Mouse (Mus musculus) heart, embryonic 14.5 days (tissue): ENCODE data around the gene Kcnn3. TPM values are rescaled to one million over a fixed set of nuclear protein-coding genes. Genes with fewer than 3 reads are reported as not detected.

Experiments used
- ATAC-seq: fragments of 200-750 bp; cut with Nextera tagmentation; 2 replicates; pipeline ENCODE4 v1.8.0; 2017; ENCODE audit warnings: low read depth, moderate TSS enrichment; ENCODE audit not compliant: insufficient number of reproducible peaks, insufficient read depth, low FRiP score
- H3K27ac ChIP-seq, 2 experiments: fragments of 200-500 bp in 1 of 2; fragments of 300-500 bp in 1 of 2; sonication (generic) in 1 of 2; replicated peaks in 1 of 2; 2 replicates each; pipeline ENCODE4 v1.5.1; 2012 to 2014; ENCODE audit warnings: low read depth in 2 of 2, low read length in 2 of 2, control low read depth in 1 of 2, mild to moderate bottlenecking in 1 of 2, mixed read lengths in 1 of 2; ENCODE audit not compliant: control insufficient read depth in 1 of 2, insufficient read depth in 1 of 2
- H3K27me3 ChIP-seq: fragments of 300-500 bp; sonication (generic); 2 replicates; pipeline ENCODE4 v1.6.1; 2014; ENCODE audit warnings: mild to moderate bottlenecking, low read length, control low read depth; ENCODE audit not compliant: control insufficient read depth, insufficient read depth
- H3K36me3 ChIP-seq: fragments of 300-500 bp; sonication (generic); 2 replicates; pipeline ENCODE4 v1.6.1; 2014; ENCODE audit warnings: mild to moderate bottlenecking, control low read depth, low read length, mixed read lengths; ENCODE audit not compliant: control insufficient read depth, insufficient read depth
- H3K4me1 ChIP-seq, 2 experiments: fragments of 200-500 bp in 1 of 2; fragments of 300-500 bp in 1 of 2; sonication (generic) in 1 of 2; 2 replicates each; pipeline ENCODE4 v1.6.1; 2012 to 2014; ENCODE audit warnings: low read length in 2 of 2, control low read depth in 1 of 2, mixed read lengths in 1 of 2; ENCODE audit not compliant: control insufficient read depth in 2 of 2, insufficient read depth in 2 of 2
- H3K4me2 ChIP-seq: fragments of 300-500 bp; sonication (generic); 2 replicates; pipeline ENCODE4 v1.6.1; 2014; ENCODE audit warnings: mild to moderate bottlenecking, low read length
- H3K4me3 ChIP-seq, 2 experiments: fragments of 200-500 bp in 1 of 2; fragments of 300-500 bp in 1 of 2; sonication (generic) in 1 of 2; 2 replicates each; pipeline ENCODE4 v1.5.1; 2012 to 2014; ENCODE audit warnings: low read length in 2 of 2, mild to moderate bottlenecking in 2 of 2, control low read depth in 1 of 2, low read depth in 1 of 2, moderate library complexity in 1 of 2; ENCODE audit not compliant: control insufficient read depth in 1 of 2, insufficient read depth in 1 of 2
- H3K9ac ChIP-seq: fragments of 300-500 bp; sonication (generic); 2 replicates; pipeline ENCODE4 v1.6.1; 2014; ENCODE audit warnings: mild to moderate bottlenecking, low read length
- H3K9me3 ChIP-seq: fragments of 300-500 bp; sonication (generic); 2 replicates; pipeline ENCODE4 v1.6.1; 2016; ENCODE audit warnings: low read length, control low read depth; ENCODE audit not compliant: control insufficient read depth
- WGBS: fragments of 180-500 bp; shearing (Covaris S2); extraction: QIAGEN DNeasy Blood & Tissue Kit; methylation state at CpG from one replicate; pipeline ENCODE4 v1.1.7; 2014; 5-methylcytosine and 5-hydroxymethylcytosine counted together
- polyA plus RNA-seq: library from polyadenylated mRNA; unstranded; fragments of >200 nt; fragmentation: Nextera tagmentation; extraction: Ambion mirVana; gene quantifications from 2 replicates; pipeline ENCODE4 v1.2.1, GENCODE M21; 2014

The Kcnn3 gene
- polyA plus RNA-seq, 1 experiment from 2014 or later = 3.1 TPM

DNA sequence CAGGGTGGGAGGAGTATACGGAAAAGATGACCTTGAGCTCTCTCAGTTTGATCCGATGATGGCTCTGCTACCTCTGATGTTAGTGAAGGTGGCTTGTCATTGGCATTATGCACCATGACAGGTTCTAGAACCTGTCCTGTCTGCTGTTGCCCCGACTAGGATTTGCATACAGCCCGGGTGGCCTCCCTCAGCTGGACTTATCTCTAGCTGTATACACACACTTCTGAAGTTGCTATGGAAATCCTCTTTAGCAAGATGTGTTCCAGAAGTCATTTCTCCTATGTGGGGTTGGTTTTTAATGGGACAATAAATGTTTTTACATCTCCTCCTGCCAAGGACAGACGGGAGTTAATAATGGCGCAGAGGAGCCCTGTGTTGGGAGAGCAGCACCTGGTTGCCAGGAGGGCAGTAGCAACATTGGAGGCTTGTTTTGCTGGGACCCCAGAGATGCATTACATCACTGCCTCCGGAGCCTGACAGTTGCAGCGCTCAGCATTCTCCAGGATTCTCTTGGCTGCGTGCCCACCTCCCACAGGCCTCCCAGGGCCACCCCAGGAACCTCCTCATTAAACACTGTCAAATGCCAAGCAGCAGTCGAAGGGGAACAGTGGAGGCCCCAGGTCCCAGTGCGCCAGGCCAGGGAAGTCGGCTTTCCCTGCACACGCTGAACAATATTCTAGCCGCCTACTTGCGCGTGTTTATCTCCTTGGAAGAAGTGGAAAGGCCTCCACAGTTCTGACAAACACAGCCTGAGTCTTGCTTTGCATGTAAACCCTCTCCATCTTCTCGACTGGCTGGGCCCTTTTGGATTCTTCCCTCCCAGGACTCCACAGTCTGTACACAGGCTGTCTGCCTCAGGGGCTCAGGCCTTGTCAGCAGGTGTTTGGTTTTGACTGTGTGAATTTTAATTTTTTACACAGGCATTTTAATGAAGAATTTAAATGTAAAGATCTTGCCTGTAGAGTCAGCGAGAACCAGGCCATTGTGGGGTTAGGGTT, 93.9 kb downstream of the Kcnn3 start:
- Histone ChIP-seq H3K4me2 (peak overlapping the region; percentile 12; the same call in 1 of the 2 replicates), H3K27me3 (no peaks in the 10 kb centered on the region), H3K36me3 (no peaks in the 10 kb centered on the region), H3K4me3 (no peak overlapping the region), H3K9ac (no peak overlapping the region), H3K27ac (peak overlapping the region in 1 of 2 experiments; percentile 29; a peak in 1 of 4 replicates), H3K9me3 (no peaks in the 10 kb centered on the region), H3K4me1 (peaks cover 12 to 13% of the 10 kb centered on the region in 2 experiments)
- WGBS = 22% methylated on average over 18 of the region's 18 CpGs
- peak; percentile 76 for ATAC-seq

DNA sequence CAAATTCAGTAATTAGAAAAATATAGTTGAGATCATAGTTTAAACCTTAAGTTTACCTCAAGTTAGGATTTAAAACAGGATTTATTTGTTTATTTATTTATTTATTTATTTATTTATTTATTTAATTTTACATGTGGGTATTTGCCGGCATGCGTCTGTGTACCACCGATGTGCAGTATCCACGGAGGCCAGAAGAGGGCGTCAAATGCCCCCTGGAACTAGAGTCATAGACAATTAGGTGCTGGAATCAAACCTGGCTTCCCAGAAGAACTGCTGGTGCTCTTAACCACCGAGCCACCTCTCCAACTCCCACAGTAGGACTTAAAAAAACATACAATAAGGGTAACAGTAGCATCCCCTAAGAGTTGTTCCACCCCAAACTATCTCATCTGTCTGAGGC, 96.9 kb downstream of the Kcnn3 start:
- Histone ChIP-seq H3K4me1 (peaks cover 12 to 13% of the 10 kb centered on the region in 2 experiments), H3K4me2 (no peak overlapping the region), H3K36me3 (no peaks in the 10 kb centered on the region), H3K9me3 (no peaks in the 10 kb centered on the region), H3K27ac (no peak overlapping the region), H3K9ac (no peak overlapping the region), H3K27me3 (no peaks in the 10 kb centered on the region), H3K4me3 (no peak overlapping the region)
- no peak for ATAC-seq
- 57% methylated on average over 6 of the region's 6 CpGs for WGBS

DNA sequence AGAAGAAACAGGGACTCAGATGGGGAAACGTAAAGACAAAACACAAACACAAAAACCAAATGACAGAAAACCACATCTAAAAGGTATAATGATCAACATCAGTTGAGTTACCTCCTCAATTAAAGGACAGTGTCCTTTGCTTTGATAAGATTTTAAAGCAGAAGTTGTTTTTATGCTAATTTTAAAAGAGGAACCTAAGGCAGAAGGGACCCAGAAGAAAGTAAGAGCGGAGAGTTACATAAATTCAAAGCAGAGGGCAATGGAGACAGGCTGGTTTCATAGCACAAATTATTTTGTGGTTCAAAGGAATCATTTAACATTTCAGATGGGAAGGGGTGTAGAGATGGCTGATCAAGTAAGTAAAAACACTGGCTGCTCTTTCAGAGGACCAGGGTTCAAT, 97.4 kb downstream of the Kcnn3 start:
- Histone ChIP-seq H3K36me3 (no peaks in the 10 kb centered on the region), H3K4me1 (peaks cover 12 to 13% of the 10 kb centered on the region in 2 experiments), H3K27me3 (no peaks in the 10 kb centered on the region), H3K4me3 (no peak overlapping the region), H3K4me2 (no peak overlapping the region), H3K9me3 (no peaks in the 10 kb centered on the region), H3K27ac (no peak overlapping the region), H3K9ac (no peak overlapping the region)
- no peak for ATAC-seq
- 96% methylated on average over 2 of the region's 2 CpGs for whole genome bisulfite sequencing

DNA sequence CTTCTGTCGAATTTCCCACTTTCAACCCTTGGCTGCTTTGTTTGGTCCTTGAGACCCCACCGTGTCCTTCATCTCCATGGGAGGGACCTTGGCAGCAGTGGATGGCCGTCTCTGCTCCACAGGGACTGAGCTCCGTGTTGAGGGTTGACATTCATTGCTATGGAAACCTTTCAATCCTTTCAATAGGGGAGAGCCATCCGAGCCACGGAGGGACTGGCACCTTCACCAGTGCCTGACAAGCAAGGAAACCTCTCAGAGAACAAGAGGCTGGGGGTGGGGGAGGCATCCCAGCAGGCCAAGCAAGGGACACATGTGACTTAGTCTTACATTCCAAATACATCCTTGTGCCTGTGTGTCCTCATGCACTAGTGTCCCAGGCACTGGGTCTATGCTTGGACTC, 102.9 kb downstream of the Kcnn3 start:
- no peak for ATAC-seq
- H3K27ac ChIP-seq = no peak overlapping the region
- no peak overlapping the region for H3K9ac ChIP-seq
- H3K36me3 ChIP-seq = no peaks in the 10 kb centered on the region
- H3K4me2 ChIP-seq = no peak overlapping the region
- H3K4me3 ChIP-seq = no peak overlapping the region
- 33% methylated on average over 6 of the region's 6 CpGs for WGBS
- H3K4me1 ChIP-seq = no peaks in the 10 kb centered on the region
- no peaks in the 10 kb centered on the region for H3K9me3 ChIP-seq
- no peaks in the 10 kb centered on the region for H3K27me3 ChIP-seq

DNA sequence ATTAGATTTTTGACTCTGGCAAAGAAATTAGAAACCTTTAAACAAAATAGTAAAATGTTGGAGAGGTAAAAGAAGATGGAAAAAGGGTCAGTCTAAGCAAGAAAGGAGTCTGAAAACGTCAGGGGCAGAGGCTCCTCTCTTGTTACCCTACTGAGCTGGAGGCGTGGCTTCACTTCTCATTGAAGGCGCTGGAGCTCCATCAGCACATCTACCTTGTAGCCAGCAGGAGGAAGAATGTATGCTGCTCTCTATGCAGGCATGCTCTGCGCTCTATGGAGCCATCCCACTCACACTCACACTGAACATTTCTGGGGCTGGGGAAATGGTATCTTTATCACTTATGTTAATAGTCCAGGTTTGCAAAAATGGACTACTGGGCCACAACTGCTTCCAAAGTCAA, 103.6 kb downstream of the Kcnn3 start:
- Histone ChIP-seq H3K27me3 (no peaks in the 10 kb centered on the region), H3K4me2 (no peak overlapping the region), H3K4me3 (no peak overlapping the region), H3K9me3 (no peaks in the 10 kb centered on the region), H3K9ac (no peak overlapping the region), H3K36me3 (no peaks in the 10 kb centered on the region), H3K4me1 (no peaks in the 10 kb centered on the region), H3K27ac (no peak overlapping the region)
- WGBS = 42% methylated on average over 4 of the region's 4 CpGs
- ATAC-seq = no peak

DNA sequence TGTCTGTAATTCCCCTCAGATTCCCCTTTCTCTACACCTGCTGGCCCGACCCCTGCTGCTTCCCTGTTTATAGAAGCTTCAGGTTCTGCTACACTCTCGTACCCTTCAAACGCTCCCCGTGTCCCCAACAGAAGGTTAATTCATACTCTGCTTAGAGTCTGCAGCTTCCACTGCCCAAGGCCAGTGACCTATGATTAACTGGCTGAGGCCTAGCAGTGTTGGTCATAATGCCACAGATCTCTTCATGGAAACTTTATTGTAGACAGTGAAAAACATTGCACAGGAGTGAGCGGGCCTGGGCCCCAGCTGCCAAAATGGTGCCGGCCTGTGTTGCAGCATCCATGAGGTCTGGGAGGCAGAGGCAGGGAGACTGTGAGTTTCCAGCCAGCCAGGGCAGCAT, 104.0 kb downstream of the Kcnn3 start:
- H3K36me3 ChIP-seq = no peaks in the 10 kb centered on the region
- H3K4me1 ChIP-seq = no peaks in the 10 kb centered on the region
- H3K27me3 ChIP-seq = no peaks in the 10 kb centered on the region
- no peak overlapping the region for H3K4me2 ChIP-seq
- ATAC-seq = no peak
- H3K9ac ChIP-seq = no peak overlapping the region
- no peak overlapping the region for H3K27ac ChIP-seq
- H3K4me3 ChIP-seq = no peak overlapping the region
- no peaks in the 10 kb centered on the region for H3K9me3 ChIP-seq
- 77% methylated on average over 6 of the region's 6 CpGs for WGBS

DNA sequence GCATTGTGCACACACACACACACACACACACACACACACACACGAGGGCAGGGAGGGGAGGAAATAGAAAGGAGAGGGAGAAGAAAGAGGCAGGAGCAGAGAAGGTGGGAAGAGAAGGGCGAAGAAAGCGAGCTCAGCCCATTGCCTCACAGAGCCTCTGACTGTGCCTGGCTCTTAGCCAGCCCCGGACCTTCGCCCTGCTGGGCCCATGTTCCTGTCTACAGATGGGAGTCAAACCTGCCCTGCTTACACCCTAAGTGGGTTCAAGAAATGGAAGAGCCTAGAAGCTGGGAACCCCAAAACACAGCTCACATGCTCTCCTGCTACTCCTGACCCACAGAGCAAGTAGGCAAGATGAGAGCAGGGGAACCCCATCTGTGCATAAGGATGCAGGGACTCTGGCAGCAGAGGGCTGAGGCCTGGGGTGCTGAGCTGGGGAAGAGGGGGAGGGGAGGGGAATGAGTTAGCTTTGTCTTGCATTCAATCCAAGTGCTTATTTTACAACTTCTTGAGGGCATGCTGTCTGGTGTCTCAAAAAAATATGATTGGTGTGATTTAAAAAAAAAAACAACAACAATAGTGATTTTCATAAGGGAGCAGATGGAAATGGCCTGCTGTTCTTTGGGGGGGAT, 105.0 kb downstream of the Kcnn3 start:
- Histone ChIP-seq H3K9ac (no peak overlapping the region), H3K4me3 (no peak overlapping the region), H3K27ac (no peak overlapping the region), H3K4me1 (peaks cover 0 to 2% of the 10 kb centered on the region in 2 experiments; a peak in 1 of 4 replicates), H3K4me2 (no peak overlapping the region), H3K36me3 (no peaks in the 10 kb centered on the region), H3K9me3 (no peaks in the 10 kb centered on the region), H3K27me3 (no peaks in the 10 kb centered on the region)
- WGBS = 72% methylated on average over 5 of the region's 5 CpGs
- ATAC-seq = no peak
